Mouse (Mus musculus) kidney, embryonic 14.5 days (tissue): Measurements from ENCODE around the gene Wdr25. TPM values are rescaled to one million over a fixed set of nuclear protein-coding genes. Genes with fewer than 3 reads are reported as not detected.

ENCODE experiments used
- ATAC-seq: fragments of 200-750 bp; cut with Nextera tagmentation; 2 replicates; pipeline ENCODE4 v1.8.0; 2017; ENCODE audit warnings: moderate number of reproducible peaks, mild to moderate bottlenecking, moderate TSS enrichment, moderate library complexity; ENCODE audit not compliant: low FRiP score, low TSS enrichment
- H3K27ac ChIP-seq: fragments of 300-500 bp; sonication (generic); 2 replicates; pipeline ENCODE4 v1.5.1; 2014; ENCODE audit warnings: low read depth, mild to moderate bottlenecking, low read length, moderate library complexity, mixed read lengths
- H3K27me3 ChIP-seq: fragments of 300-500 bp; sonication (generic); 2 replicates; pipeline ENCODE4 v1.6.1; 2014; ENCODE audit warnings: mild to moderate bottlenecking, low read length; ENCODE audit not compliant: control insufficient read depth, insufficient read depth
- H3K36me3 ChIP-seq: fragments of 300-500 bp; sonication (generic); 2 replicates; pipeline ENCODE4 v1.6.1; 2014; ENCODE audit warnings: low read length, mixed read lengths; ENCODE audit not compliant: control insufficient read depth, insufficient read depth
- H3K4me1 ChIP-seq: fragments of 300-500 bp; sonication (generic); 2 replicates; pipeline ENCODE4 v1.6.1; 2014; ENCODE audit warnings: low read length, mixed read lengths; ENCODE audit not compliant: control insufficient read depth, insufficient read depth
- H3K4me2 ChIP-seq: fragments of 300-500 bp; sonication (generic); replicated peaks from 2 replicates; pipeline ENCODE4 v1.6.1; 2014; ENCODE audit warnings: low read depth, mild to moderate bottlenecking, low read length
- H3K4me3 ChIP-seq: fragments of 300-500 bp; sonication (generic); 2 replicates; pipeline ENCODE4 v1.5.1; 2014; ENCODE audit warnings: mild to moderate bottlenecking, low read length
- H3K9ac ChIP-seq: fragments of 300-500 bp; sonication (generic); 2 replicates; pipeline ENCODE4 v1.6.1; 2014; ENCODE audit warnings: low read depth, mild to moderate bottlenecking, low read length, moderate library complexity
- H3K9me3 ChIP-seq: fragments of 300-500 bp; sonication (generic); 2 replicates; pipeline ENCODE4 v1.6.1; 2016; ENCODE audit warnings: low read length; ENCODE audit not compliant: control insufficient read depth
- WGBS: fragments of 180-500 bp; shearing (Covaris S2); extraction: QIAGEN DNeasy Blood & Tissue Kit; methylation state at CpG from one replicate; pipeline ENCODE4 v1.1.7; 2014; 5-methylcytosine and 5-hydroxymethylcytosine counted together
- polyA plus RNA-seq: library from polyadenylated mRNA; unstranded; fragments of >200 nt; fragmentation: Nextera tagmentation; extraction: Ambion mirVana; gene quantifications from 2 replicates; pipeline ENCODE4 v1.2.1, GENCODE M21; 2014

The Wdr25 gene
- polyA plus RNA-seq, 1 experiment from 2014 or later = 6.0 TPM

GRCm38 (mm10) chr12:108981941-108982683 is 88.7 kb downstream of the Wdr25 start:
- no peak overlapping the region for H3K4me2 ChIP-seq
- 0 out of 2 replicates have a peak, but pooled peaks have one; percentile 34 for ATAC-seq
- H3K9me3 ChIP-seq = no peaks in the 10 kb centered on the region
- H3K4me1 ChIP-seq = no peaks in the 10 kb centered on the region
- no peaks in the 10 kb centered on the region for H3K27me3 ChIP-seq
- no peak overlapping the region for H3K4me3 ChIP-seq
- no peak overlapping the region for H3K27ac ChIP-seq
- no peak overlapping the region for H3K9ac ChIP-seq
- no peaks in the 10 kb centered on the region for H3K36me3 ChIP-seq
- WGBS = 85% methylated on average over 14 of the region's 14 CpGs

DNA sequence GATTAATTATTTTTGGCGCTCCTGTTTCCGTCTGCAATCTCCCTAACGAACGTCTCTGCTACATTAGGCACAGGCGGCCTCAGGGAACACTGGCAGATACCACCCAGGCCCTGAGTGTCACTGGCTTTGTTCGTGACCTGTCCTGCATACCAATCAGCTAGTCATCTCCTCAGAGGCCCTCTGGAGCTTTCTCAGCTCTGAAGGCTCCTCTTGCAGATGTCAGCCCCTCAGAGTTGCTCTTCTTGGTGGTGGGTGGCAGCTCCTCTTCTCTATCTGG is 89.2 kb downstream of the Wdr25 start:
- no peak for ATAC-seq
- Histone ChIP-seq H3K27me3 (no peaks in the 10 kb centered on the region), H3K4me2 (no peak overlapping the region), H3K9me3 (no peaks in the 10 kb centered on the region), H3K27ac (no peak overlapping the region), H3K4me1 (no peaks in the 10 kb centered on the region), H3K36me3 (no peaks in the 10 kb centered on the region), H3K9ac (no peak overlapping the region), H3K4me3 (no peak overlapping the region)
- WGBS = 72% methylated on average over 6 of the region's 6 CpGs

- H3K4me3 ChIP-seq = no peak overlapping the region
- H3K4me1 ChIP-seq = no peaks in the 10 kb centered on the region
- H3K36me3 ChIP-seq = no peaks in the 10 kb centered on the region
- ATAC-seq = no peak
- no peaks in the 10 kb centered on the region for H3K9me3 ChIP-seq
- 87% methylated on average over 6 of the region's 6 CpGs for WGBS
- H3K27me3 ChIP-seq = no peaks in the 10 kb centered on the region
- H3K27ac ChIP-seq = no peak overlapping the region
- no peak overlapping the region for H3K9ac ChIP-seq
- no peak overlapping the region for H3K4me2 ChIP-seq
Observed at GRCm38 (mm10) chr12:108983496-108983895, 90.1 kb downstream of the Wdr25 start.

DNA sequence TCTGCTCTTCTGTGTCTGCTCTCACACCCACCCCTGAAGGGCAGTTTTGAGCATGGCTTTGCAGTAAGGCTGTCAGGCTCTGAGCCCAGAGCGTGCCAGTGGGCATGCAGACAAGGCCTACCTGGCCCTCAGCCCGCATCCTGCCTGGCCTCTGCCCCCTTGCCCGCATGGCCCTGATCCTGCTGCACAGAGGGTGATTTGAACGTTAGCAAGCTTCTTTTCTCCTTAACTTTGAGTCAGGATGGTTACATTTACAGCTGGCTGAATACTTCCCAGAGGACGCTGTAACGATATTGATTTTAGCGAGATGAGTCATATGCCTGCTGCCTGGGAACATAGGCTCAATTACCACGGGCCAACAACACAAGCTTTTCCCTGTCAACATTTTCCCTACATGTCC is 91.0 kb downstream of the Wdr25 start:
- Histone ChIP-seq H3K4me2 (no peak overlapping the region), H3K9me3 (no peaks in the 10 kb centered on the region), H3K27me3 (no peaks in the 10 kb centered on the region), H3K4me1 (no peaks in the 10 kb centered on the region), H3K9ac (no peak overlapping the region), H3K4me3 (no peak overlapping the region), H3K27ac (no peak overlapping the region), H3K36me3 (no peaks in the 10 kb centered on the region)
- 71% methylated on average over 8 of the region's 8 CpGs for WGBS
- ATAC-seq = no peak

DNA sequence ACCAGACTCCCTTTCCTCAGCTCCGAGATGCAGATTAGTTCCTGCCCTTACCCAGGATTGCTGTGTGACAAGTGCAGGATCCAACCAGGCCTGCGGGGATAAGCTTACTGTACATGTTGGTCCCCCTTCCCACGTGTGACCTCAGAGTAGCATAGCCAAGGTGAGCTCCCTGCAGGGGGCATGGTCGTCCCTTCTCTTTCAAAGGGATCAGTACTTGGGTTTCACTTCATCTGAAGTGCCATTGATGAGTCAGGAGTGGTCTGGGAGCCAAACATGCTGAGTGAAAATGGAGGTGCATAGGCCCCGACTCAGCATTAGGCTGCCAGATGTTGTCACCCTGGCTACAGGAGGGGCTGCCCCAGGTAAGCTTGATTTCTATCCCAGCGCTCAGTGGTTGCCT is 91.6 kb downstream of the Wdr25 start:
- no peaks in the 10 kb centered on the region for H3K36me3 ChIP-seq
- ATAC-seq = no peak
- H3K9ac ChIP-seq = no peak overlapping the region
- no peaks in the 10 kb centered on the region for H3K4me1 ChIP-seq
- no peak overlapping the region for H3K4me2 ChIP-seq
- WGBS = 77% methylated on average over 6 of the region's 6 CpGs
- no peaks in the 10 kb centered on the region for H3K9me3 ChIP-seq
- no peak overlapping the region for H3K27ac ChIP-seq
- H3K4me3 ChIP-seq = no peak overlapping the region
- H3K27me3 ChIP-seq = no peaks in the 10 kb centered on the region

- Histone ChIP-seq H3K36me3 (no peaks in the 10 kb centered on the region), H3K4me3 (no peak overlapping the region), H3K9ac (no peak overlapping the region), H3K9me3 (no peaks in the 10 kb centered on the region), H3K27ac (no peak overlapping the region), H3K27me3 (no peaks in the 10 kb centered on the region), H3K4me2 (no peak overlapping the region), H3K4me1 (no peaks in the 10 kb centered on the region)
- WGBS = 83% methylated on average over 9 of the region's 9 CpGs
- no peak for ATAC-seq
Observed at GRCm38 (mm10) chr12:108987448-108987847, 94.0 kb downstream of the Wdr25 start.

GRCm38 (mm10) chr12:108990425-108990824 is 97.0 kb downstream of the Wdr25 start:
- H3K36me3 ChIP-seq = no peaks in the 10 kb centered on the region
- H3K27me3 ChIP-seq = no peaks in the 10 kb centered on the region
- H3K4me2 ChIP-seq = no peak overlapping the region
- 0 out of 2 replicates have a peak, but pooled peaks have one; percentile 49 for ATAC-seq
- no peak overlapping the region for H3K27ac ChIP-seq
- 27% methylated on average over 9 of the region's 9 CpGs for WGBS
- H3K4me1 ChIP-seq = peaks cover 4% of the 10 kb centered on the region; the same call in 1 of the 2 replicates
- no peaks in the 10 kb centered on the region for H3K9me3 ChIP-seq
- H3K9ac ChIP-seq = no peak overlapping the region
- H3K4me3 ChIP-seq = no peak overlapping the region

- H3K4me1 ChIP-seq = peaks cover 4% of the 10 kb centered on the region; the same call in 1 of the 2 replicates
- 74% methylated on average over 2 of the region's 2 CpGs for WGBS
- H3K9ac ChIP-seq = no peak overlapping the region
- H3K27me3 ChIP-seq = no peaks in the 10 kb centered on the region; the same call in 1 of the 2 replicates
- no peak overlapping the region for H3K4me3 ChIP-seq
- no peak for ATAC-seq
- H3K4me2 ChIP-seq = no peak overlapping the region
- H3K36me3 ChIP-seq = no peaks in the 10 kb centered on the region
- no peaks in the 10 kb centered on the region for H3K9me3 ChIP-seq
- no peak overlapping the region for H3K27ac ChIP-seq
Observed at GRCm38 (mm10) chr12:108993046-108993445, 99.6 kb downstream of the Wdr25 start.

DNA sequence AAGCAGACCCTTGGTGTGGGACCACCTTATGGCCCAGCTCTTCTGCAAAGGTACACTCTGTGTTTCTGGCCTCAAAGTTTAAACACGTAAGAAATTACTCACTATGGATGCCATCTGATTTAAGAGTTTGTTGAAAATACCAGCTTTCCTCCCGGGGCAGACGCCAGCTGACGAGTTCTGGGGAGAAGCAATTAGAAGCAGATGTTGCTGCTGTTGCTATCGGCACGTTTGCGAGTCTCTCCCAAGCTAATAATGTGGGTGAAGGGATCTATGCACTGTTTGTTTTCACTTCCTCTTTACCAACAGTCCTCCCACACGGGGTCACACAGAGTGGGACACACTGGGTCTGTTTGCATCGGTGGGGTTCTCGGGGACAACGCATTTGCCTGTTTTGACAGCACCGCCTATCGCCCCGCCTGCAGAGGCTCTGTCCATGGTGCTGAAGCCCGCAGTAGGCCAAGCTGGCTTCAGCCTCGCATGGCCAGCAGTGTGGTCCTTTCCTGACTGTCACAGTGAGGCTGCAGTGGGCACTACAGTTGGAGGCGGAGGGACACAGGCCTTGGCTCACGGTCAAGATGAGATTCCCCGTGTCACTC is 101.1 kb downstream of the Wdr25 start:
- Histone ChIP-seq H3K9ac (no peak overlapping the region), H3K9me3 (no peaks in the 10 kb centered on the region), H3K4me1 (peaks cover 4% of the 10 kb centered on the region; the same call in 1 of the 2 replicates), H3K27me3 (no peaks in the 10 kb centered on the region; the same call in 1 of the 2 replicates), H3K4me3 (no peak overlapping the region), H3K36me3 (no peaks in the 10 kb centered on the region), H3K4me2 (peak overlapping the region; percentile 31), H3K27ac (no peak overlapping the region)
- peak; percentile 84 for ATAC-seq
- WGBS = 5% methylated on average over 19 of the region's 19 CpGs
